Mouse (Mus musculus): ENCODE results near the gene Myh7b.

Gene Myh7b

GRCm38 (mm10) chr2:155610978-155611377 is at the start of gene Myh7b:
Gene Myh7b, plus strand, starts transcription at chr2:155611212.
- DNase-seq (ENCODE audit: low spot score in 2 of 2): no peak

- DNase-seq (ENCODE audit: low spot score in 2 of 2): no peak
These were observed 48.8 kb upstream of the Myh7b start for GRCm38 (mm10) chr2:155562209-155562608.

- no peak for DNase-seq (ENCODE audit: low spot score in 2 of 2)
These were observed 48.1 kb upstream of the Myh7b start for GRCm38 (mm10) chr2:155562934-155563333.

GRCm38 (mm10) chr2:155567751-155568150 is 43.3 kb upstream of the Myh7b start:
- no peak for DNase-seq (ENCODE audit: low spot score in 2 of 2)

GRCm38 (mm10) chr2:155569223-155569807 is 41.7 kb upstream of the Myh7b start:
- DNase-seq (ENCODE audit: low spot score in 2 of 2): no peak

GRCm38 (mm10) chr2:155573001-155573400 is 38.0 kb upstream of the Myh7b start:
- DNase-seq (ENCODE audit: low spot score in 2 of 2): no peak

- no peak for DNase-seq (ENCODE audit: low spot score in 2 of 2)
These were observed 37.0 kb upstream of the Myh7b start for GRCm38 (mm10) chr2:155573996-155574395.

GRCm38 (mm10) chr2:155574700-155575099 is 36.3 kb upstream of the Myh7b start:
- no peak for DNase-seq (ENCODE audit: low spot score in 2 of 2)

GRCm38 (mm10) chr2:155576656-155577055 is 34.4 kb upstream of the Myh7b start:
- DNase-seq (ENCODE audit: low spot score in 2 of 2): no peak

- DNase-seq (ENCODE audit: low spot score in 2 of 2): no peak
These were observed 30.7 kb upstream of the Myh7b start for GRCm38 (mm10) chr2:155580331-155580730.

GRCm38 (mm10) chr2:155582384-155582995 is 28.5 kb upstream of the Myh7b start:
- DNase-seq (ENCODE audit: low spot score in 2 of 2): no peak

GRCm38 (mm10) chr2:155582996-155583395 is 28.0 kb upstream of the Myh7b start:
- DNase-seq (ENCODE audit: low spot score in 2 of 2): no peak

GRCm38 (mm10) chr2:155583927-155584530 is 27.0 kb upstream of the Myh7b start:
- DNase-seq (ENCODE audit: low spot score in 2 of 2): peak in 1 of 2 experiments; percentile 25

GRCm38 (mm10) chr2:155585082-155585481 is 25.9 kb upstream of the Myh7b start:
- DNase-seq (ENCODE audit: low spot score in 2 of 2): no peak

- no peak for DNase-seq (ENCODE audit: low spot score in 2 of 2)
These were observed 25.5 kb upstream of the Myh7b start for GRCm38 (mm10) chr2:155585486-155585885.

GRCm38 (mm10) chr2:155588136-155588535 is 22.9 kb upstream of the Myh7b start:
- DNase-seq (ENCODE audit: low spot score in 2 of 2): no peak

- no peak for DNase-seq (ENCODE audit: low spot score in 2 of 2)
These were observed 21.5 kb upstream of the Myh7b start for GRCm38 (mm10) chr2:155589521-155589920.

- no peak for DNase-seq (ENCODE audit: low spot score in 2 of 2)
These were observed 20.1 kb upstream of the Myh7b start for GRCm38 (mm10) chr2:155590876-155591275.

- DNase-seq (ENCODE audit: low spot score in 2 of 2): no peak
These were observed 19.3 kb upstream of the Myh7b start for GRCm38 (mm10) chr2:155591676-155592075.

- DNase-seq (ENCODE audit: low spot score in 2 of 2): peak; percentile 95 to 98
These were observed 18.7 kb upstream of the Myh7b start, which contains the start of gene Gss for GRCm38 (mm10) chr2:155592137-155592853. Gene Gss, minus strand, starts transcription at chr2:155592810.

GRCm38 (mm10) chr2:155592854-155593283 is 18.1 kb upstream of the Myh7b start:
- DNase-seq (ENCODE audit: low spot score in 2 of 2): no peak

GRCm38 (mm10) chr2:155595516-155595915 is 15.5 kb upstream of the Myh7b start:
- no peak for DNase-seq (ENCODE audit: low spot score in 2 of 2)
